Mouse (Mus musculus) hindbrain, embryonic 15.5 days (tissue): ENCODE results near the gene Arhgap32. TPM values are rescaled to one million over a fixed set of nuclear protein-coding genes. Genes with fewer than 3 reads are reported as not detected.

Experiments
- ATAC-seq: fragments of 200-750 bp; cut with Nextera tagmentation; 2 replicates; pipeline ENCODE4 v1.8.0; 2017; ENCODE audit warnings: low read depth, moderate number of reproducible peaks, moderate TSS enrichment; ENCODE audit not compliant: low FRiP score
- H3K27ac ChIP-seq: fragments of 300-500 bp; sonication (generic); replicated peaks from 2 replicates; pipeline ENCODE4 v1.5.1; 2015; ENCODE audit warnings: mild to moderate bottlenecking, inconsistent platforms
- H3K27me3 ChIP-seq: fragments of 300-500 bp; sonication (generic); 2 replicates; pipeline ENCODE4 v1.6.1; 2015; ENCODE audit warnings: control low read depth, inconsistent platforms
- H3K36me3 ChIP-seq: fragments of 300-500 bp; sonication (generic); 2 replicates; pipeline ENCODE4 v1.6.1; 2015; ENCODE audit warnings: control low read depth, inconsistent platforms
- H3K4me1 ChIP-seq: fragments of 300-500 bp; sonication (generic); replicated peaks from 2 replicates; pipeline ENCODE4 v1.6.1; 2015; ENCODE audit warnings: control low read depth, inconsistent platforms
- H3K4me2 ChIP-seq: fragments of 300-500 bp; sonication (generic); 2 replicates; pipeline ENCODE4 v1.6.1; 2015; ENCODE audit warnings: moderate library complexity, mild to moderate bottlenecking, inconsistent platforms
- H3K4me3 ChIP-seq: fragments of 300-500 bp; sonication (generic); 2 replicates; pipeline ENCODE4 v1.5.1; 2015; ENCODE audit warnings: mild to moderate bottlenecking, inconsistent platforms
- H3K9ac ChIP-seq: fragments of 300-500 bp; sonication (generic); 2 replicates; pipeline ENCODE4 v1.6.1; 2015; ENCODE audit warnings: inconsistent platforms
- H3K9me3 ChIP-seq: fragments of 300-500 bp; sonication (generic); 2 replicates; pipeline ENCODE4 v1.6.1; 2016; ENCODE audit warnings: control low read depth, inconsistent platforms
- WGBS: fragments of 180-500 bp; shearing (Covaris S2); methylation state at CpG from one replicate; pipeline ENCODE4 v1.1.7; 2015; 5-methylcytosine and 5-hydroxymethylcytosine counted together
- polyA plus RNA-seq: library from polyadenylated mRNA; unstranded; fragments of >200 nt; fragmentation: Nextera tagmentation; extraction: Ambion mirVana; gene quantifications from 2 replicates; pipeline ENCODE4 v1.2.1, GENCODE M21; 2015

The Arhgap32 gene
- polyA plus RNA-seq, 1 experiment from 2014 or later = 13.5 TPM

DNA sequence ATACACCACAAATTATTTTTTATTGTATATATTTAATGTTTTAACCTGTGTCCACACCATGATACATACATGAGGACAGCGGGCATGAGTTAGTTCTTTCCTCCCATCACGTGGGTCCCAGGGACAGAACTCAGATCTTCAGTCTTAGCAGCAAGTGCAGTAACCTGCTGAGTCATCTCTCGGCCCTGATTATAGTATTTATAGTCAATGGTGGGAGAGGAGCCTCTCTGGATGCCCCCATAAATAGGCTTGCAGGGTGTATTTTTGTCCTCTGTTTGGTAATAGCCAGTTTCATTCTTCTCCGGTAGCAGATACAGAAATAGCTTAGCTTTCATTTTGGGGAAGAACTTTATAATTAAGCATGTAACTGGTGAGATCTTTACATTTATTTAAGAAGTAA lies 103.5 kb downstream of the Arhgap32 start:
- H3K4me1 ChIP-seq = peaks cover 13% of the 10 kb centered on the region
- H3K27me3 ChIP-seq = no peaks in the 10 kb centered on the region
- 79% methylated on average over 4 of the region's 4 CpGs for WGBS
- no peak for ATAC-seq
- H3K4me2 ChIP-seq = no peak overlapping the region
- no peak overlapping the region for H3K9ac ChIP-seq
- H3K27ac ChIP-seq = no peak overlapping the region
- no peak overlapping the region for H3K4me3 ChIP-seq
- H3K36me3 ChIP-seq = no peaks in the 10 kb centered on the region
- H3K9me3 ChIP-seq = no peaks in the 10 kb centered on the region

DNA sequence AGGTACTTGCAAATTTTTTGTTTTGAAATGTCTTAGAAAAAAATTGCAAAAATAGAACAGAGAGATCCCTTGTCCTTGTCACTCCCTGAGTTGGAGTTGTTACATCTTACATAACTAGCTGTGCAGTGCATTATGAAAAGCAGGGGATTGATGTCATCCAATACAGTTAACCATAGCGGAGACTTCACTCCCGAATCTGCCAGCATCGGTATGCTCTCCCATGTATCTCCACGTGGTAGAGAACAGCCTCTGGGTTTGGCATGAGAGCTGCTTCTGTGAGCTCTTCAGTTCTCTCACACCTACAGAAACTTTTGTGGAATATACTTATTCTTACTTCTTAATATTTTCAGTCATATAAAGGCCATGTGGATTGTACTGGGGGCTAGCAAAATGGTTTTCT lies 106.2 kb downstream of the Arhgap32 start:
- no peak for ATAC-seq

DNA sequence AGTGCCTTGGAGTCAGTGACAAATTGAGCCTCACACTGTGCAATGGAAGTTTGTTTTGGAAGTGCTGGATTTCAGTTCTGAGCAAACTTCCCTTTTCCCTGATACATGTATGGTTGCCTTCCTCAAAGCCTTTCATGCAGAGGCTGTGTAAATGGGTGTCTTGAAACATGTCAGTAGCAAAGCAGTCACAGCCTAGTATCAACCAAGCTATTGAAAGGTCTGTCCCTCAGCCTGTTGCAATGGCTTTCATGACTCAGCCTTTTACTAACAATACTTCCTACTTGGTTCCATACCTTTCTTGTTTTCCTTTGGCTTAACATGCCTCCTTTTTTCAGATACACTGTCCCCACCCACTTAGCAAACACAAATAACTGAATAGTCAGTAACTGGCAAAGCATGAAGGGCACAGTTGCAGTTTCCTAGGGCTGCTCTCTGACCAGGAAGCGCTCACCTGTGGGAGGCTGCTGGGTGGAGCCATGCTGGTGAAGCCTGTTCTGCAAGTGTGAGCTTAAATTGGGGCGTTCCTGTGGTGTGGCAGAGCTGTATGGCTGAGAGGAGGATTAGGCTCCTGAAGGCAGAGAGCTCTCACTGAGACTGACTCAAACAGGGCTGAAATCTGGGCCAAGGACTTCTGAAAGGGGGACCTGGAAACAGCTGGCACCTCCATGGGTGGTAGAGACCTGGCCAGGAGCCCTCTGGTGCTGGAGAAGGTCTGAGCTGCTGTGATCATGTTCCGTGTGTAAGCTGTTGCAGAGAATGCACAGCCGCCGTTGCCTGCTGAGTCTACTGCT lies 108.0 kb downstream of the Arhgap32 start:
- Histone ChIP-seq H3K27ac (no peak overlapping the region; the same call in 1 of the 2 replicates), H3K4me2 (peak overlapping the region; percentile 15; the same call in 1 of the 2 replicates), H3K4me3 (no peak overlapping the region), H3K9me3 (no peaks in the 10 kb centered on the region), H3K9ac (no peak overlapping the region), H3K36me3 (no peaks in the 10 kb centered on the region), H3K4me1 (peaks cover 15% of the 10 kb centered on the region), H3K27me3 (no peaks in the 10 kb centered on the region)
- ATAC-seq = peak; percentile 63
- 48% methylated on average over 5 of the region's 5 CpGs for WGBS

More for the DNA sequence above, 106.2 kb downstream of the Arhgap32 start:
- Histone ChIP-seq H3K9me3 (no peaks in the 10 kb centered on the region), H3K36me3 (no peaks in the 10 kb centered on the region), H3K27me3 (no peaks in the 10 kb centered on the region), H3K4me3 (no peak overlapping the region), H3K27ac (no peak overlapping the region), H3K4me2 (no peak overlapping the region), H3K4me1 (peaks cover 15% of the 10 kb centered on the region), H3K9ac (no peak overlapping the region)
- WGBS = 79% methylated on average over 4 of the region's 4 CpGs

DNA sequence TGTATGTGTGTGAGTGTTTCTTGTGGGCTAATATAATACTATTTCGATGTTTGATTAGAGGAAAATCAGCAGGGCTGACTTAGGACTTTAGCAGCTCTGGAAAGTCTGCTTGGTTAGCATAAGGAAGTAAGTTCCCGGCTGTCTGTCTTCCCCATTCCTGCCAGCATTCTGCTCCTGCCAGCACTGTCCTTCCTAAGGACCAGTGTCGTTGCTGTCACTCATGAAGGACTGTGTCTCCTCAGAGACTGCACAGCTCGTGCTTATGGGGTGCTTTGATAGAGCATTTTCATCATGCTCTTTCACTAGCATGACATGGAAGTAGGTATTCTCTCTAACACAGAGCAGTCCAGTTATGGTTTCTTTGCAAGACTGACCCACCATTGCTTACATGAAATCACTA lies 109.0 kb downstream of the Arhgap32 start:
- no peak for ATAC-seq
- 59% methylated on average over 4 of the region's 4 CpGs for WGBS

DNA sequence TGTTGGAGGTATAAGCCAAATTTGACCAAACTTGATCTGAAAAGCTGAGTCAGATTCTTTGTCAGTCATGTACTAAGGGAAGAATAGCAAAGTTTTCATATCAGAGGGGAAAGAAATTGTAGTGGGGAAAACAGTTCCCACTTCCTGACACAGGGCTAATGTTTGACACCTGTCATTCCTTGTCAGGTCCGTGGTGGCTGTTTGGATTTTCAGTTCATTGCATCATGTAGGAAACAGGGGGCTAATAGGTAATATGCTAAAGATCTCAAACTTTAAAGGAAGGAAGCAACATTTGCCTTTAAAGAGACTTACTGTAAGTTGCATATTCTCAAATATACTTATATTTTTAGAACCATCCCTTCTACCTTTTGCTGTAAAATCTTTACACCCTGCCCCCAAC lies 109.6 kb downstream of the Arhgap32 start:
- no peak overlapping the region for H3K9ac ChIP-seq
- peaks cover 15% of the 10 kb centered on the region for H3K4me1 ChIP-seq
- no peaks in the 10 kb centered on the region for H3K27me3 ChIP-seq
- H3K27ac ChIP-seq = no peak overlapping the region
- WGBS = 80% methylated on average over 1 of the region's 1 CpGs
- H3K9me3 ChIP-seq = no peaks in the 10 kb centered on the region
- H3K4me2 ChIP-seq = no peak overlapping the region
- H3K4me3 ChIP-seq = no peak overlapping the region
- ATAC-seq = no peak
- H3K36me3 ChIP-seq = no peaks in the 10 kb centered on the region

More for the DNA sequence above, 109.0 kb downstream of the Arhgap32 start:
- H3K27me3 ChIP-seq = no peaks in the 10 kb centered on the region
- H3K36me3 ChIP-seq = no peaks in the 10 kb centered on the region
- no peak overlapping the region for H3K4me3 ChIP-seq
- H3K4me2 ChIP-seq = no peak overlapping the region
- H3K4me1 ChIP-seq = peaks cover 15% of the 10 kb centered on the region
- no peak overlapping the region for H3K27ac ChIP-seq
- no peak overlapping the region for H3K9ac ChIP-seq
- H3K9me3 ChIP-seq = no peaks in the 10 kb centered on the region

DNA sequence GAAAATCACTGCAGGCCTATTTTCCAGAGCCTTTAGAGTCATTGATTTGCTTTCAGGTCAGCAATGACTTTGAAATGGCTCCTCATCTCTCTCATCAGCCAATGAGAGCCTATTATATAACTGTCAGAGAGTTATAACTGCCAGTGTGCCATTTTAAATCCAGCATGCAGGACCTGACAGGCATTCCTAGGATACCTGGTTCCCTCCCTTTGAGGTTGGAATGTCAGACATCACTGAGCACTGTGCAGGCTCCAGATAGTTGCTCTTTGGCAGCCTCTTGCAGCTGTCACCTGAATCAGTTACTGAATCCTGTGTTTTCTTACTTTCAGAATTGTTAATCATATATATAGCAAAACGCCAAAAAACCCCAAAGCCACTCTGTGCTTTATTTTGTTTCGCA lies 111.1 kb downstream of the Arhgap32 start:
- no peak overlapping the region for H3K4me2 ChIP-seq
- H3K9me3 ChIP-seq = no peaks in the 10 kb centered on the region
- 93% methylated on average over 2 of the region's 2 CpGs for WGBS
- no peaks in the 10 kb centered on the region for H3K36me3 ChIP-seq
- no peak for ATAC-seq
- H3K9ac ChIP-seq = no peak overlapping the region
- H3K27me3 ChIP-seq = no peaks in the 10 kb centered on the region
- H3K4me1 ChIP-seq = peaks cover 15% of the 10 kb centered on the region
- H3K4me3 ChIP-seq = no peak overlapping the region
- H3K27ac ChIP-seq = no peak overlapping the region

DNA sequence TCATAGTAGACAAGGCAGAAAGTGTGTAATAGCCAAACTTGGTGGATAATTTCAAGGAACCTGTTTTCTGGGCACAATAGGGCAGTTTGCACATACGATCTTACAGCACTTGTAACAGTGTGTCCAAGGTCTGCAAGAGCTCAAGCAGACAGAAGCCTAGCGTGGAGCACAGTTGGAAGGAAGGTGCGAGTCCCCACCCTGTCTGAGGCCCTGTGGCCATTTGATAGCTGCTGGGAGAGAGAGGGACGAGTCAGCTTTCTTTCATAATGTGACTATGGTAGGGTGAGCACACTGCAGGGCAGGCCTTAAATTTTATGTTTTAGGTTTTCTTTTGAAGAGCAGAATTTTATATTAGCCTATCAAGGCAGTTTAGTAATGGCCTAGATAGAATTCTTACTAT lies 117.7 kb downstream of the Arhgap32 start:
- H3K4me3 ChIP-seq = no peak overlapping the region
- H3K27ac ChIP-seq = no peak overlapping the region
- H3K4me1 ChIP-seq = no peaks in the 10 kb centered on the region
- H3K4me2 ChIP-seq = no peak overlapping the region
- ATAC-seq = no peak
- no peaks in the 10 kb centered on the region for H3K36me3 ChIP-seq
- WGBS = 90% methylated on average over 4 of the region's 4 CpGs
- H3K27me3 ChIP-seq = no peaks in the 10 kb centered on the region
- H3K9me3 ChIP-seq = no peaks in the 10 kb centered on the region
- no peak overlapping the region for H3K9ac ChIP-seq

DNA sequence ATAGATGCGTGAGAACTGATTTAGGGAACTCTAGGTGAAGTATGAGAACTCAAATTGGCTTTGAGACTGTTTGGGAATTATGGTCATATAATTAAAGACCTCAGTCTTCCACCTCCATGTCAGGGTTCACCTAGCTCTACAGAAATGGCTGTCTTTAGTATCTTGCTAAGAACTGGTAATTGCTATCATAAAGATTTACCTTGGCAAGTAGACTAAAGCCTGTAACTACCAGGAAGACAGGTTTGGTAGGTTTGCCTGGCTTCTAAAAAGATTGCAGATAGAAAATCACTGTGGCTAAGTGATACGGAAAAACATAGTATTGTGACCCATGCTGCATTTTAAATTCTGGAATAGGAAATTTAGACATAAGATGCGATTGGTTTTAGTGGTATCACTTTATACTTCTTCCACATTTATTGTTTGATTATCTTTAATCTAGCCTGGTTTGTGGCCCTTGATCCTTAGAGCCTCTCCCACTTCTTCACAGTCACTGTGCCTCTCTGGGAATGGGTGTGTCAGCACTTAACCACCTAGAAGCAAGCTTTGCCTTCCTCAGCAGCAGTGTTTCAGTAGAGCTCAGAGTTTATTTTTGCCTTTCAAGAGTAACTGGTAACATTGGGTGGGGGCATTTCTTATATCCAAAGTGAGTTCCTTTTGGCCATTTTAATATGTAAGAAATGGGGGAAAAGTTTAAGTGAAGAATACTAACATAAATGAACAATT lies 119.0 kb downstream of the Arhgap32 start:
- ATAC-seq = no peak
- Histone ChIP-seq H3K9me3 (no peaks in the 10 kb centered on the region), H3K27me3 (no peaks in the 10 kb centered on the region), H3K36me3 (no peaks in the 10 kb centered on the region), H3K4me3 (no peak overlapping the region), H3K4me1 (no peaks in the 10 kb centered on the region), H3K4me2 (no peak overlapping the region), H3K27ac (no peak overlapping the region), H3K9ac (no peak overlapping the region)
- WGBS = 93% methylated on average over 3 of the region's 3 CpGs

DNA sequence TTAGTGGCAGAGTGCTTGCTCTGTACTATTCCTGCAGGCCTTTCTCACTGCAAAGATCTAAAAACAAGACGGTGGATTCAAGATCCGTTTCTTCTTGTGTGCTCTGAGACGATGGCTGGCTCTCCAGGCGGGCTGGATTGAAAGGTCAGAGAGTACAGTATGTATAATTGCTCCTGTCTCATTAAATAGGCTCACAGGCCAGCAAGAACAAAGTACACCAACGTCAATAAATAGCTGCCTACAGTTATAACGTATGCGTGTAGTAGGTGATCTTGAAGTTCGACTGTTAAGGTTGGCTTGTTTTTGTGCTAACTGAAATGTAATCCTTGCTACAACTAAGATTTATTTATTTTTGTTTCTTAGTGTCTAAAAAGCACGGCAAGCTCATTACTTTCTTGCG lies 123.0 kb downstream of the Arhgap32 start:
- Histone ChIP-seq H3K9ac (no peak overlapping the region), H3K27me3 (no peaks in the 10 kb centered on the region), H3K4me1 (no peaks in the 10 kb centered on the region), H3K27ac (no peak overlapping the region), H3K9me3 (no peaks in the 10 kb centered on the region), H3K36me3 (no peaks in the 10 kb centered on the region), H3K4me3 (no peak overlapping the region), H3K4me2 (no peak overlapping the region)
- 83% methylated on average over 10 of the region's 10 CpGs for WGBS
- no peak for ATAC-seq

DNA sequence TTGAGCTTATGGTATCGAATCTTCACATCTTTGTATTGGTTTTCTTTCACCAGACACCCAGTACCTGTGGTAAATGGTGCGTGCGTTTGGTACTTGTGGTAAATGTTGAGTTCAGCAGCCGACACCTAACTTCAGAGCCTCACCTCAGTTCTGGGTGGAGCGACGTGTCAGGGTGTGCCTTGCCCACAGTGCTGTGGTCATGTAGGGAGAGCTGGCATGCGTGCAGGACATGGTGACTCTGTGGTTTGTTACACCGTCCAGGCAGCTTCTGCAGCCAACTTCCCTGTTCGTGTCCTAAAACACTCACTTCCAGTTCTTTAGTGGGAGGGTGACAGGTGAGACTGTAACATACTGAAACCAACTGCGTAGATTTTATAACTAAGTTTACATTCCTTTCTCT lies 123.5 kb downstream of the Arhgap32 start:
- Histone ChIP-seq H3K4me1 (no peaks in the 10 kb centered on the region), H3K9ac (no peak overlapping the region), H3K27ac (no peak overlapping the region), H3K9me3 (no peaks in the 10 kb centered on the region), H3K27me3 (no peaks in the 10 kb centered on the region), H3K36me3 (no peaks in the 10 kb centered on the region), H3K4me3 (no peak overlapping the region), H3K4me2 (no peak overlapping the region)
- no peak for ATAC-seq
- WGBS = 96% methylated on average over 10 of the region's 10 CpGs

DNA sequence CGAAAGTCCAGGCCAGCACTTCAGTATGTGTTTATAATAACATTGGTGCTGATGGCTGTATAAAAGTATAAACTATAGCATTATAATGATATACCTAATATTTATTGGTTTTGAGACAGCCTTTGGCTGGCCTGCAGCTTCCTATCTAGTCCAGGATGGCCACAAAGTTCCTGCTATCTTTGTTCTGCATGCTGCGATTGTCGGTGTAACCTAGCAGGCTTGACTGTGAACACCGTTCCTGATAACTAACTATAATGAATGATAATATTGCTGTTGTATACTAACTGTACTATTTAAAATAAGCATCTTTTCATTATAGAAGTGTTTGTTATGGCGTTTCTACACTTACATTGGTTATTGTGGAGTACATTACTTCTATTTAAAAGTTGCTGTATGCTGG lies 124.5 kb downstream of the Arhgap32 start:
- no peaks in the 10 kb centered on the region for H3K27me3 ChIP-seq
- no peak overlapping the region for H3K4me3 ChIP-seq
- H3K27ac ChIP-seq = no peak overlapping the region
- H3K9me3 ChIP-seq = no peaks in the 10 kb centered on the region
- no peak overlapping the region for H3K4me2 ChIP-seq
- no peak overlapping the region for H3K9ac ChIP-seq
- H3K36me3 ChIP-seq = no peaks in the 10 kb centered on the region
- H3K4me1 ChIP-seq = no peaks in the 10 kb centered on the region; the same call in 1 of the 2 replicates
- no peak for ATAC-seq
- 96% methylated on average over 5 of the region's 5 CpGs for WGBS

DNA sequence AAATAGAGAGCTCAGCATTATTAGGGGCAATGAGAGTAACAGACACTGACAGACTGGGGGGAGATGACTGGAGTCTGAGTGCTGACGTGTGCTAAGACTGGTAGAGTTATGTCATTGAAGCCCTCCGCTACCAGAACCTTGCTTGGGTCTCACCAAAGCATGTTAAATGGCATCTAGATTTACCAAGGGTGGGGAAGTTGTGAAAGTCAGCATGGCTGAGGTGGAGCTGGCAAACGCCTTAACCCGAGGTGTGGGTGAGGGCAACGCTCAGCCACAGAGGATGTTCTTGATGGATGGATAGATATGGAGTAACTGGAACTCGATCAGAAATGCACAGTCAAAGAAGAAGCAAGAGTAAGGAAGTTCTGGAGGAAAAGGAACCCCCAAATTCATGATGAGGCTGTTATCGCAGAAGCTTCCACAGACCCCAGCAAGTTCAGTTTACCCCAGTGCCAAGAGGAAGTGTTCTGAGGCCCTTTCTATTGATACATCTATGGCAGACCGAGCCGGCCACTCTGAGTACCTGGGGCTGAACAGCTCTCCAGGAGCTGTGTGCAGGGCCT lies 125.8 kb downstream of the Arhgap32 start:
- Histone ChIP-seq H3K9ac (no peak overlapping the region), H3K4me3 (no peak overlapping the region), H3K27ac (no peak overlapping the region), H3K4me2 (no peak overlapping the region), H3K9me3 (no peaks in the 10 kb centered on the region), H3K27me3 (no peaks in the 10 kb centered on the region), H3K4me1 (no peaks in the 10 kb centered on the region; the same call in none of the 2 replicates), H3K36me3 (no peaks in the 10 kb centered on the region)
- no peak for ATAC-seq
- WGBS = 91% methylated on average over 9 of the region's 9 CpGs
